13 mouse cellular contexts compared by ENCODE assay signal in the genomic region with DNA sequence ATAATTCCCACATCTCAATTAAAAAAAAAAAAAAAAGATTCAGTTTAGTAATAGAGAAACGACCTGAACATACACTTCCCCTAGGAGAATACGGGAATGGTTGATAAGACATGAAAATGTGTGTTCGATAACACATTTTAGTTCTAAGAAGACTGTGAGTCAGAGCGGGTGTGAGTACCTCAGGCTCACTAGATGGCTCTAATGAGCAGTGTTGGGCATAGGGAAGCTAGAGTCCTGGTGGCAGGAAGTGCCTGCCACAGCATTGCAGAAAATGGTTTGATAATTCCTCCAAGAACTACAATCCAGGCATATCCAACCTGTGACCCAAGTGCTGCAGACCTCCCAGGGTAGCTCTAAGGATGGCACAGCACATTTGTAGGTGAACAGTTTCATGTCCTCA.
A peak's percentile ranks its signal among the peaks of the same experiment; 100 is the strongest.
DNase-seq lines count a peak whose midpoint lies in the region; ATAC-seq and TF ChIP-seq lines count a peak whose summit lies in the region.
"Had no signal": no experiment of that assay in that cellular context is flagged by ENCODE, and none has a peak within 500 bp of the region (broad histone marks: within the 10 kb centered on the region; RNA-seq: fewer than 3 reads in every experiment).

No protein-coding gene starts in this region.

- no peak overlapping the region for H3K4me3 ChIP-seq in heart, postnatal 0 days (ENCODE audit: low read depth, low read length)
- no peak overlapping the region for H3K4me3 ChIP-seq in heart, embryonic 12.5 days
- H3K4me3 ChIP-seq: embryonic facial prominence, embryonic 15.5 days had no signal

- H3K4me2 ChIP-seq in heart, postnatal 0 days (ENCODE audit: low read depth, low read length), result no peak overlapping the region
- H3K4me2 ChIP-seq in heart, embryonic 12.5 days, result no peak overlapping the region
- H3K4me2 ChIP-seq: embryonic facial prominence, embryonic 15.5 days; heart, embryonic 11.5 days had no signal

- no peak for DNase-seq in heart, postnatal 0 days (ENCODE audit: low spot score)
- DNase-seq in lung, postnatal 36 days, result peak; percentile 3
- no peak for DNase-seq in lung, postnatal 4 days
- peak; percentile 47 for DNase-seq in MEL-GATA-1-ER (ENCODE audit: extremely low read depth, low read depth)
- no peak for DNase-seq in heart, adult 11 months
- DNase-seq: adrenal gland, adult 2 months; left cerebral cortex, postnatal 4 days; thymus, postnatal 4 days had no signal

- H3K27me3 ChIP-seq in heart, postnatal 0 days (ENCODE audit: control insufficient read depth, insufficient read depth, low read length), result peaks cover 27% of the 10 kb centered on the region
- peaks cover 51% of the 10 kb centered on the region for H3K27me3 ChIP-seq in heart, embryonic 12.5 days (replicated peaks)

- ATAC-seq in heart, postnatal 0 days (ENCODE audit: insufficient read depth, low read depth), result no peak
- ATAC-seq in heart, embryonic 12.5 days (ENCODE audit: insufficient number of reproducible peaks, low FRiP score), result no peak
- peak; percentile 53 to 56; a peak in 3 of 4 replicates for ATAC-seq in hematopoietic stem cell, adult 5-6 weeks (replicated peaks in 1 of 2; ENCODE audit: insufficient read depth in 1 of 2, low FRiP score in 2 of 2, low TSS enrichment in 1 of 2, low read depth in 1 of 2, poor library complexity in 2 of 2, severe bottlenecking in 2 of 2)

- no peaks in the 10 kb centered on the region for H3K36me3 ChIP-seq in heart, postnatal 0 days (replicated peaks; ENCODE audit: control insufficient read depth, insufficient read depth, low read length)
- no peaks in the 10 kb centered on the region for H3K36me3 ChIP-seq in heart, embryonic 12.5 days
- H3K36me3 ChIP-seq: embryonic facial prominence, embryonic 15.5 days had no signal

- no peak overlapping the region for H3K27ac ChIP-seq in heart, postnatal 0 days (ENCODE audit: low read depth)
- H3K27ac ChIP-seq in heart, embryonic 12.5 days (ENCODE audit: poor library complexity, severe bottlenecking), result no peak overlapping the region
- H3K27ac ChIP-seq: embryonic facial prominence, embryonic 15.5 days; macrophage had no signal

- no peaks in the 10 kb centered on the region for H3K9me3 ChIP-seq in heart, postnatal 0 days (replicated peaks; ENCODE audit: control insufficient read depth, low read length)
- H3K9me3 ChIP-seq in heart, embryonic 12.5 days (replicated peaks), result no peaks in the 10 kb centered on the region
- H3K9me3 ChIP-seq: embryonic facial prominence, embryonic 15.5 days had no signal

- no peak overlapping the region for H3K9ac ChIP-seq in heart, postnatal 0 days (replicated peaks; ENCODE audit: low read depth, low read length)
- no peak overlapping the region for H3K9ac ChIP-seq in heart, embryonic 12.5 days
- H3K9ac ChIP-seq: embryonic facial prominence, embryonic 15.5 days had no signal

- H3K4me1 ChIP-seq in heart, postnatal 0 days (ENCODE audit: control insufficient read depth, insufficient read depth), result peaks cover 2% of the 10 kb centered on the region; the same call in 1 of the 2 replicates
- H3K4me1 ChIP-seq in heart, embryonic 12.5 days (replicated peaks), result peaks cover 13% of the 10 kb centered on the region

- WGBS in heart, postnatal 0 days, result 22% methylated on average over 4 of the region's 4 CpGs
- 33% methylated on average over 4 of the region's 4 CpGs for WGBS in heart, embryonic 12.5 days

- no peak for TF ChIP-seq EP300 in heart, postnatal 0 days (IDR thresholded peaks at IDR 0.05; ENCODE audit: low read depth)

- TF ChIP-seq CTCF in heart, postnatal 0 days (IDR thresholded peaks at IDR 0.05; ENCODE audit: low read depth), result peak; percentile 33

Comparison
In these comparisons a context has a peak if more than half of its experiments do, and no peak if none do; other contexts are left out.
1. DNase-seq: peak in lung, postnatal 36 days (single experiment) and MEL-GATA-1-ER (single experiment); none in heart, postnatal 0 days (single experiment), lung, postnatal 4 days (0 of 2) and heart, adult 11 months (single experiment).
2. ATAC-seq: peak in hematopoietic stem cell, adult 5-6 weeks (2 of 2); none in heart, postnatal 0 days (single experiment) and heart, embryonic 12.5 days (single experiment).